Mouse (Mus musculus): ENCODE data around the gene 4930467E23Rik. TPM values are rescaled to one million over a fixed set of nuclear protein-coding genes. Genes with fewer than 3 reads are reported as not detected.
"Not testable (repeated sequence)": the region's sequence is repeated elsewhere in the genome, so short reads cannot be mapped to it uniquely, and the experiment has no call there.

4930467E23Rik gene
- polyA plus RNA-seq (2015; fragmentation: Nextera tagmentation; extraction: Ambion mirVana): not detected in 2 replicates

DNA sequence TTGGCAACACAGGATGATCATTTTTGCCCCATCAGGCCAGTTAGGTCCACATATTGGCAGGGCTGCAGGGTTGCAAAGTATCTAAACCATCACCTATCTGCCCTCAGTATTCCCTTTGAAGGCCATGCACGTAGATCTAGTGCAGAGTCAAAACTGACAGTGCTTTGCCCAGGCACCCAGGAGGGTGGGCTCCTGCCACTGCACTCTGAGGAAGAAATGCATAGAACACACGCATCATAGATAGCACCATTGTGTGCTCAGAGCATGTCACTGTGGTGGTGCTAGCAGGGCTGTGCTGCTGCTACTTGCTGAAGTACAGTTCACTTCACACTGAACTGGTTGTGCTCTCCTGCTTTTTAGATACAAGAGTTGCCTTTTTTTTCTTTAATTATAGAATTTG, at the start of gene 4930467E23Rik:
TSS of gene 4930467E23Rik (plus strand) at position 301 of the 400 bp plus-strand sequence.
- H3K4me1 ChIP-seq; H3K36me3 ChIP-seq (ENCODE audit: poor library complexity, severe bottlenecking); H3K9me3 ChIP-seq (replicated peaks); H3K4me2 ChIP-seq; H3K9ac ChIP-seq; H3K27me3 ChIP-seq; ATAC-seq; H3K27ac ChIP-seq; H3K4me3 ChIP-seq: not testable (repeated sequence)
- WGBS: no CpG with 5 or more reads among the region's 2 CpGs

DNA sequence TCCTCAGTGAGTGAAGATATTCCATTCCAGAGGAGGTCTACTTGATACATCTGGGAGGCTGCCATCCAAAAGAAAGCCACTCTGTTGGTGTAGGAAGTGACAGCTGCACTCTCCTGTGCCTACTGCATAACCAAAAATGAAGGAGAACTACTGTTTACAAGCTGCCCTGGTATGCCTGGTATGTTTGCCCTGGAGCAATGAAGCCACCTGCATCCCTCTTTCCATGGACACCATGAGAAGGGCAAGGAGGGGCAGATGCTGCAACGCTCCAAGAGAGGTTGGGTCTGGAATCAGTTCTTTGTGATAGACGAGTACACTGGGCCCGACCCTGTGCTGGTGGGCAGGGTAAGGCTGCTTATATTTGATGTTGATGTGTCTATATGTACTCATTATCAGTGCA, 47.1 kb upstream of the 4930467E23Rik start:
- H3K36me3 ChIP-seq (ENCODE audit: poor library complexity, severe bottlenecking); H3K4me2 ChIP-seq; H3K27me3 ChIP-seq; H3K27ac ChIP-seq; H3K9ac ChIP-seq; H3K4me1 ChIP-seq; ATAC-seq; H3K4me3 ChIP-seq: not testable (repeated sequence)
- H3K9me3 ChIP-seq (replicated peaks): peaks cover 12% of the 10 kb centered on the region; the same call in 1 of the 2 replicates
- WGBS: 95% methylated on average over 2 of the region's 3 CpGs

- ATAC-seq; H3K27me3 ChIP-seq; H3K9me3 ChIP-seq (replicated peaks); H3K4me1 ChIP-seq; H3K36me3 ChIP-seq (ENCODE audit: poor library complexity, severe bottlenecking); H3K4me2 ChIP-seq; H3K4me3 ChIP-seq; H3K27ac ChIP-seq; H3K9ac ChIP-seq: not testable (repeated sequence)
- WGBS: 86% methylated on average over 3 of the region's 3 CpGs
Measured at GRCm38 (mm10) chr8:19685476-19685875, 43.9 kb upstream of the 4930467E23Rik start.

- H3K4me1 ChIP-seq; H3K4me3 ChIP-seq; H3K27me3 ChIP-seq; H3K27ac ChIP-seq; ATAC-seq; H3K36me3 ChIP-seq (ENCODE audit: poor library complexity, severe bottlenecking); H3K9me3 ChIP-seq (replicated peaks); H3K9ac ChIP-seq; H3K4me2 ChIP-seq: not testable (repeated sequence)
- 83% methylated on average over 6 of the region's 6 CpGs for WGBS
Measured at GRCm38 (mm10) chr8:19688802-19689525, 40.4 kb upstream of the 4930467E23Rik start.

DNA sequence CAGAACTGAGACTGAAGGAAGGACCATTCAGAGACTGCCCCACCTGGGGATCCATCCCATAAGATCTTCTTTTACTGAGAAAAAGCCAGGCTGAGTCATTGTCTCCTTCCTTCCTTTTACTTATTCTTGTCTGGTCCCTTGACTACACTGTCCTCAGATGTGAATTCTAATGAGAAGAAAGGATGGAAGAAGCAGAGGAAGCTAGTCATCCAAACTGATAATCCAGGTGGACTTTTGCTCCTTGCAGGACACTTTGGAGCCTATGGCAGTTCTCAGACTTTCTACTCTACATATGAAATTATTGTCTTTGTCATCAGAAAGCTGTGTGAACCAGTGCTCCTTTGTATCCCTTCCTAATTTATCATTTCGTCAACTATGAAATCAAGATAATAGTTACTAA, 39.6 kb upstream of the 4930467E23Rik start:
- H3K4me2 ChIP-seq; ATAC-seq; H3K27ac ChIP-seq; H3K4me1 ChIP-seq; H3K9me3 ChIP-seq (replicated peaks); H3K4me3 ChIP-seq; H3K9ac ChIP-seq; H3K36me3 ChIP-seq (ENCODE audit: poor library complexity, severe bottlenecking); H3K27me3 ChIP-seq: not testable (repeated sequence)
- WGBS: 86% methylated on average over 1 of the region's 1 CpGs

- ATAC-seq; H3K4me2 ChIP-seq; H3K4me1 ChIP-seq; H3K9ac ChIP-seq; H3K9me3 ChIP-seq (replicated peaks); H3K27ac ChIP-seq; H3K27me3 ChIP-seq; H3K4me3 ChIP-seq; H3K36me3 ChIP-seq (ENCODE audit: poor library complexity, severe bottlenecking): not testable (repeated sequence)
- 90% methylated on average over 6 of the region's 6 CpGs for WGBS
Measured at GRCm38 (mm10) chr8:19691421-19691820, 38.0 kb upstream of the 4930467E23Rik start.

- H3K27ac ChIP-seq; H3K9me3 ChIP-seq (replicated peaks); H3K36me3 ChIP-seq (ENCODE audit: poor library complexity, severe bottlenecking); ATAC-seq; H3K9ac ChIP-seq; H3K4me2 ChIP-seq; H3K4me1 ChIP-seq; H3K27me3 ChIP-seq; H3K4me3 ChIP-seq: not testable (repeated sequence)
- WGBS: 85% methylated on average over 11 of the region's 11 CpGs
Measured at GRCm38 (mm10) chr8:19697497-19698077, 31.8 kb upstream of the 4930467E23Rik start.

GRCm38 (mm10) chr8:19698123-19698522, 31.3 kb upstream of the 4930467E23Rik start:
- not testable (repeated sequence) for H3K4me3 ChIP-seq; H3K4me1 ChIP-seq; H3K27me3 ChIP-seq; H3K9ac ChIP-seq; H3K9me3 ChIP-seq (replicated peaks); H3K27ac ChIP-seq; H3K4me2 ChIP-seq; ATAC-seq; H3K36me3 ChIP-seq (ENCODE audit: poor library complexity, severe bottlenecking)
- WGBS: 77% methylated on average over 6 of the region's 6 CpGs

GRCm38 (mm10) chr8:19698722-19699121, 30.7 kb upstream of the 4930467E23Rik start:
- H3K27ac ChIP-seq; H3K27me3 ChIP-seq; H3K4me3 ChIP-seq; ATAC-seq; H3K4me2 ChIP-seq; H3K9me3 ChIP-seq (replicated peaks); H3K9ac ChIP-seq; H3K36me3 ChIP-seq (ENCODE audit: poor library complexity, severe bottlenecking); H3K4me1 ChIP-seq: not testable (repeated sequence)
- WGBS: 82% methylated on average over 4 of the region's 4 CpGs

- not testable (repeated sequence) for H3K4me3 ChIP-seq; ATAC-seq; H3K4me2 ChIP-seq; H3K36me3 ChIP-seq (ENCODE audit: poor library complexity, severe bottlenecking); H3K9me3 ChIP-seq (replicated peaks); H3K4me1 ChIP-seq; H3K27me3 ChIP-seq; H3K9ac ChIP-seq; H3K27ac ChIP-seq
- WGBS: 89% methylated on average over 2 of the region's 2 CpGs
Measured at GRCm38 (mm10) chr8:19701326-19701725, 28.1 kb upstream of the 4930467E23Rik start.

- not testable (repeated sequence) for H3K4me3 ChIP-seq; H3K27ac ChIP-seq; H3K9me3 ChIP-seq (replicated peaks); H3K9ac ChIP-seq; H3K4me2 ChIP-seq; H3K27me3 ChIP-seq; H3K36me3 ChIP-seq (ENCODE audit: poor library complexity, severe bottlenecking); ATAC-seq; H3K4me1 ChIP-seq
- 75% methylated on average over 2 of the region's 2 CpGs for WGBS
Measured at GRCm38 (mm10) chr8:19702276-19702675, 27.1 kb upstream of the 4930467E23Rik start.

DNA sequence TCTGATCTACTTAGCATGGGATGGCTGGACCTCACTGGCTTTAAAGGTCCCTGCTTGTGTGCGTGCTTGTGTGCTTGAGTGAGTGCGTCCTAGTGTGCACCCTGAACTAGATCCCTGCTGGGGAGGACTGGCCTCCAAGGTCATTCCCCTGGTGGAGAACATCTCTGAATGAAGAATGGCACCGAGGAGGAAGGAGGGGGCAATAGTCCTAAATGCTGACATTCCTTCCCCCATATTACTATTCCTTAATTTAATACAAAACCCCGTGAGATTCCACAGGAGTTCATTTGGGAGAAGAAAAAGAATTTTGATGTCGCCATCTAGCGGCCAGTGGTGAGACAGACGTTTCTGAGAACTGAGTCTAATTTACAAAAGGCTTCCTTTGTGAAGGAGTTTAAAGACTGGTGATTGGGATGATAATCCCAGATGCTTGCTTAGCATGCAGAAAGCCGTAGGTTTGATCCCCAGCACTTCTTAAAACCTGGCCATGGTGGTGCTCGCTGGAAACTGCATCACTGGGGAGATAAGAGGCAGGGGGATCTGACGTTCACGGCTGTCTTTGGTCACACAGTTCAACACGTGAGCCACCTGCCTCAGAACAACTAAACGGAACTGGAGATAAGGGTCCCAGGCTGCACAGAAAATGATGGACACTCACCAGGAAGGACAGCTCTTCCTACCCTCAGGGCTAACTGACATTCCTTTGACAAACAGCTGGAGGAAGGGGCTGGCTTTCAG, 26.2 kb upstream of the 4930467E23Rik start:
- 48% methylated on average over 13 of the region's 13 CpGs for WGBS
- not testable (repeated sequence) for H3K27ac ChIP-seq; H3K27me3 ChIP-seq; H3K4me2 ChIP-seq; H3K9me3 ChIP-seq (replicated peaks); H3K9ac ChIP-seq; H3K36me3 ChIP-seq (ENCODE audit: poor library complexity, severe bottlenecking); H3K4me1 ChIP-seq; H3K4me3 ChIP-seq
- ATAC-seq: peak; percentile 95
